Mouse (Mus musculus) stomach, postnatal 0 days (tissue): ENCODE results near the gene Sept14. TPM values are rescaled to one million over a fixed set of nuclear protein-coding genes. Genes with fewer than 3 reads are reported as not detected.
A peak's percentile ranks its signal among the peaks of the same experiment; 100 is the strongest.

Source experiments
- ATAC-seq: fragments of 200-750 bp; cut with Nextera tagmentation; 2 replicates; pipeline ENCODE4 v1.8.0; 2017; ENCODE audit not compliant: low FRiP score, low TSS enrichment
- DNase-seq: peaks from one replicate; pipeline ENCODE4 v3.0.0-alpha.2; 2016; ENCODE audit warnings: low spot score
- H3K27ac ChIP-seq: fragments of 300-500 bp; sonication (generic); replicated peaks from 2 replicates; pipeline ENCODE4 v1.5.1; 2014; ENCODE audit warnings: mild to moderate bottlenecking, control low read depth
- H3K27me3 ChIP-seq: fragments of 300-500 bp; sonication (generic); 2 replicates; pipeline ENCODE4 v1.6.1; 2014; ENCODE audit warnings: low read length; ENCODE audit not compliant: control insufficient read depth, insufficient read depth
- H3K36me3 ChIP-seq: fragments of 300-500 bp; sonication (generic); 2 replicates; pipeline ENCODE4 v1.6.1; 2014; ENCODE audit warnings: low read length, mixed read lengths; ENCODE audit not compliant: control insufficient read depth, insufficient read depth
- H3K4me1 ChIP-seq: fragments of 300-500 bp; sonication (generic); replicated peaks from 2 replicates; pipeline ENCODE4 v1.6.1; 2014; ENCODE audit warnings: antibody characterized with exemption; ENCODE audit not compliant: control insufficient read depth, insufficient read depth
- H3K4me2 ChIP-seq: fragments of 300-500 bp; sonication (generic); replicated peaks from 2 replicates; pipeline ENCODE4 v1.6.1; 2014; ENCODE audit warnings: low read depth, mild to moderate bottlenecking, control low read depth, moderate library complexity
- H3K4me3 ChIP-seq: fragments of 300-500 bp; sonication (generic); 2 replicates; pipeline ENCODE4 v1.5.1; 2014; ENCODE audit warnings: low read depth, low read length, control low read depth
- H3K9ac ChIP-seq: fragments of 300-500 bp; sonication (generic); 2 replicates; pipeline ENCODE4 v1.6.1; 2014; ENCODE audit warnings: mild to moderate bottlenecking, low read length, control low read depth, mixed read lengths
- H3K9me3 ChIP-seq: fragments of 300-500 bp; sonication (generic); 2 replicates; pipeline ENCODE4 v1.6.1; 2016; ENCODE audit warnings: low read length; ENCODE audit not compliant: control insufficient read depth
- CTCF ChIP-seq: IDR thresholded peaks from 2 replicates; pipeline ENCODE4 v1.5.1; 2016; ENCODE audit warnings: antibody characterized with exemption, low read depth, mild to moderate bottlenecking, moderate library complexity
- EP300 ChIP-seq: optimal IDR thresholded peaks from 2 replicates; pipeline ENCODE3; 2016; ENCODE audit warnings: antibody characterized with exemption
- WGBS: fragments of 180-500 bp; shearing (Covaris S2); extraction: QIAGEN DNeasy Blood & Tissue Kit; methylation state at CpG from one replicate; pipeline ENCODE4 v1.1.7; 2014; 5-methylcytosine and 5-hydroxymethylcytosine counted together
- polyA plus RNA-seq: library from polyadenylated mRNA; unstranded; fragments of >200 nt; fragmentation: Nextera tagmentation; extraction: Ambion mirVana; gene quantifications from 2 replicates; pipeline ENCODE4 v1.2.1, GENCODE M21; 2015

Sept14 gene
- polyA plus RNA-seq, 1 experiment from 2014 or later: not detected

- Histone ChIP-seq H3K27ac (peak overlapping the region; percentile 99), H3K36me3 (no peaks in the 10 kb centered on the region), H3K4me3 (peak overlapping the region; percentile 86), H3K9me3 (no peaks in the 10 kb centered on the region), H3K27me3 (no peaks in the 10 kb centered on the region), H3K4me1 (no peaks in the 10 kb centered on the region), H3K9ac (peak overlapping the region; percentile 97), H3K4me2 (peak overlapping the region; percentile 63)
- WGBS: 40% methylated on average over 4 of the region's 4 CpGs
- TF ChIP-seq EP300 (no peak), CTCF (no peak)
- DNase-seq: no peak
- no peak; the same call in 1 of the 2 replicates for ATAC-seq
Observed at GRCm38 (mm10) chr5:129724268-129724667, 16.0 kb upstream of the Sept14 start.

- ATAC-seq: no peak
- H3K27ac ChIP-seq: no peak overlapping the region
- H3K4me1 ChIP-seq: no peaks in the 10 kb centered on the region
- 86% methylated on average over 3 of the region's 3 CpGs for WGBS
- no peak overlapping the region for H3K9ac ChIP-seq
- peaks cover 14% of the 10 kb centered on the region; the same call in 1 of the 2 replicates for H3K36me3 ChIP-seq
- H3K4me3 ChIP-seq: no peak overlapping the region
- TF ChIP-seq CTCF: peak; percentile 34; the same call in 1 of the 2 replicates
- no peak for TF ChIP-seq EP300
- H3K4me2 ChIP-seq: no peak overlapping the region
- H3K9me3 ChIP-seq: no peaks in the 10 kb centered on the region
- H3K27me3 ChIP-seq: no peaks in the 10 kb centered on the region
- no peak for DNase-seq
Observed at GRCm38 (mm10) chr5:129720176-129720575, 11.9 kb upstream of the Sept14 start.

GRCm38 (mm10) chr5:129717016-129717415 is 8.7 kb upstream of the Sept14 start:
- Histone ChIP-seq H3K4me3 (no peak overlapping the region), H3K4me1 (no peaks in the 10 kb centered on the region), H3K27ac (no peak overlapping the region), H3K27me3 (no peaks in the 10 kb centered on the region), H3K9ac (no peak overlapping the region), H3K9me3 (no peaks in the 10 kb centered on the region), H3K4me2 (no peak overlapping the region), H3K36me3 (peaks cover 14% of the 10 kb centered on the region; the same call in 1 of the 2 replicates)
- DNase-seq: no peak
- no peak for ATAC-seq
- TF ChIP-seq EP300 (no peak), CTCF (peak; percentile 37)
- 74% methylated on average over 9 of the region's 9 CpGs for WGBS

GRCm38 (mm10) chr5:129715326-129715861 is 7.1 kb upstream of the Sept14 start, which contains the start of gene Mrps17:
Mrps17 (plus strand) TSS chr5:129715497.
- WGBS: under 1% methylated on average over 33 of the region's 33 CpGs
- TF ChIP-seq EP300 (no peak), CTCF (no peak)
- peak within 1 kb of the TSS; percentile 79 for H3K4me3 ChIP-seq
- no peaks in the 10 kb centered on the region for H3K9me3 ChIP-seq
- H3K9ac ChIP-seq: peak within 1 kb of the TSS; percentile 91
- DNase-seq (peak; percentile 96), ATAC-seq (peak; percentile 99)
- H3K4me2 ChIP-seq: peak within 1 kb of the TSS; percentile 77
- H3K36me3 ChIP-seq: peaks cover 14% of the 10 kb centered on the region; the same call in 1 of the 2 replicates
- no peaks in the 10 kb centered on the region for H3K4me1 ChIP-seq
- H3K27me3 ChIP-seq: no peaks in the 10 kb centered on the region
- peak within 1 kb of the TSS; percentile 76 for H3K27ac ChIP-seq

GRCm38 (mm10) chr5:129703368-129703767 is 4.9 kb downstream of the Sept14 start:
- Histone ChIP-seq H3K36me3 (no peaks in the 10 kb centered on the region), H3K4me3 (no peak overlapping the region), H3K27me3 (no peaks in the 10 kb centered on the region), H3K27ac (no peak overlapping the region), H3K9me3 (no peaks in the 10 kb centered on the region), H3K9ac (no peak overlapping the region), H3K4me1 (no peaks in the 10 kb centered on the region), H3K4me2 (no peak overlapping the region)
- ATAC-seq (no peak), DNase-seq (no peak)
- no peak for TF ChIP-seq CTCF
- no peak for TF ChIP-seq EP300

GRCm38 (mm10) chr5:129701706-129702105 is 6.6 kb downstream of the Sept14 start:
- no peaks in the 10 kb centered on the region for H3K36me3 ChIP-seq
- no peak overlapping the region for H3K4me2 ChIP-seq
- H3K4me1 ChIP-seq: no peaks in the 10 kb centered on the region
- no peak overlapping the region for H3K4me3 ChIP-seq
- no peaks in the 10 kb centered on the region for H3K9me3 ChIP-seq
- no peaks in the 10 kb centered on the region for H3K27me3 ChIP-seq
- TF ChIP-seq EP300 (no peak), CTCF (no peak)
- WGBS: 65% methylated on average over 1 of the region's 1 CpGs
- DNase-seq (no peak), ATAC-seq (no peak)
- no peak overlapping the region for H3K27ac ChIP-seq
- H3K9ac ChIP-seq: no peak overlapping the region
